In the genomic region with DNA sequence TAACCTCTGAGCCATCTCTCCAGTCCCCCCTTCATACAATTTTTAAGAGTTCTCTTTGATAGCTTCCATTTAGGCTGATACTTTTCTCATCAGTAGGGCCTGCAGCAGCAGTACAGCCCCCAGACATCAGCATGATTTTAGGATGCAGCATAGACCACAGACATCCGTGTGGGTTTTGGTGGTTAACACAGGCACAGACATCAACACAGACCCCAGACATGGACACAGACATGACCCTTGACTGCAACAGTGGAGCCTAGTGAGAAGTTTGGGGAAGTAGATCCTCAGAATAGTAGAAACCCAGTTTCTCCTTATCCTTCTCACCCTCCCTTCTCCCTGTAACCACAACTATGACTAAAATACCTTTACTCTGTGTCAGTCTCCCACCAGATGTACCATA, we compare ENCODE assay signal across 17 mouse cellular contexts.
"Had no signal": no experiment of that assay in that cellular context is flagged by ENCODE, and none has a peak within 500 bp of the region (broad histone marks: within the 10 kb centered on the region; RNA-seq: fewer than 3 reads in every experiment).

No protein-coding gene starts in this region.

- DNase-seq: left cerebral cortex, postnatal 4 days; liver; liver, embryonic 13.5 days; liver, postnatal 0 days; lung, adult 18-20 months; lung, adult 2 months; lung, embryonic 14.5 days; lung, postnatal 10 days; lung, postnatal 14 days; lung, postnatal 36 days; lung, postnatal 4 days; midbrain, embryonic 14.5 days had no signal

- ATAC-seq: liver, embryonic 12.5 days; liver, postnatal 0 days; lung, postnatal 0 days; midbrain, embryonic 13.5 days; midbrain, embryonic 15.5 days; midbrain, embryonic 16.5 days had no signal
